Mouse (Mus musculus) heart, embryonic 16.5 days (tissue): ENCODE measurements around the gene Dcaf5. TPM values are rescaled to one million over a fixed set of nuclear protein-coding genes. Genes with fewer than 3 reads are reported as not detected.

Experiments used
- ATAC-seq: fragments of 200-750 bp; cut with Nextera tagmentation; replicated peaks from 2 replicates; pipeline ENCODE4 v1.8.0; 2017; ENCODE audit warnings: moderate number of reproducible peaks; ENCODE audit not compliant: insufficient read depth, low FRiP score; ENCODE audit errors: extremely low read depth
- H3K27ac ChIP-seq: fragments of 300-500 bp; sonication (generic); 2 replicates; pipeline ENCODE4 v1.5.1; 2014; ENCODE audit warnings: mild to moderate bottlenecking, low read length, control low read depth, moderate library complexity
- H3K27me3 ChIP-seq: fragments of 300-500 bp; sonication (generic); 2 replicates; pipeline ENCODE4 v1.6.1; 2014; ENCODE audit warnings: low read length, mixed read lengths; ENCODE audit not compliant: control insufficient read depth, insufficient read depth
- H3K36me3 ChIP-seq: fragments of 300-500 bp; sonication (generic); 2 replicates; pipeline ENCODE4 v1.6.1; 2014; ENCODE audit not compliant: control insufficient read depth, insufficient read depth
- H3K4me1 ChIP-seq: fragments of 300-500 bp; sonication (generic); 2 replicates; pipeline ENCODE4 v1.6.1; 2014; ENCODE audit warnings: low read length, mixed read lengths; ENCODE audit not compliant: control insufficient read depth, insufficient read depth
- H3K4me2 ChIP-seq: fragments of 300-500 bp; sonication (generic); 2 replicates; pipeline ENCODE4 v1.6.1; 2014; ENCODE audit warnings: low read depth, mild to moderate bottlenecking, control low read depth, low read length
- H3K4me3 ChIP-seq: fragments of 300-500 bp; sonication (generic); 2 replicates; pipeline ENCODE4 v1.5.1; 2014; ENCODE audit warnings: mild to moderate bottlenecking, control low read depth, low read length
- H3K9ac ChIP-seq: fragments of 300-500 bp; sonication (generic); 2 replicates; pipeline ENCODE4 v1.6.1; 2014; ENCODE audit warnings: low read length, control low read depth
- H3K9me3 ChIP-seq: fragments of 300-500 bp; sonication (generic); replicated peaks from 2 replicates; pipeline ENCODE4 v1.6.1; 2016; ENCODE audit warnings: low read length; ENCODE audit not compliant: control insufficient read depth
- WGBS: fragments of 180-500 bp; shearing (Covaris S2); extraction: QIAGEN DNeasy Blood & Tissue Kit; methylation state at CpG from one replicate; pipeline ENCODE4 v1.1.7; 2014; 5-methylcytosine and 5-hydroxymethylcytosine counted together
- polyA plus RNA-seq: library from polyadenylated mRNA; unstranded; fragments of >200 nt; fragmentation: Nextera tagmentation; extraction: Ambion mirVana; gene quantifications from 2 replicates; pipeline ENCODE4 v1.2.1, GENCODE M21; 2015

The Dcaf5 gene
- polyA plus RNA-seq, 1 experiment from 2014 or later, result 9.6 TPM

DNA sequence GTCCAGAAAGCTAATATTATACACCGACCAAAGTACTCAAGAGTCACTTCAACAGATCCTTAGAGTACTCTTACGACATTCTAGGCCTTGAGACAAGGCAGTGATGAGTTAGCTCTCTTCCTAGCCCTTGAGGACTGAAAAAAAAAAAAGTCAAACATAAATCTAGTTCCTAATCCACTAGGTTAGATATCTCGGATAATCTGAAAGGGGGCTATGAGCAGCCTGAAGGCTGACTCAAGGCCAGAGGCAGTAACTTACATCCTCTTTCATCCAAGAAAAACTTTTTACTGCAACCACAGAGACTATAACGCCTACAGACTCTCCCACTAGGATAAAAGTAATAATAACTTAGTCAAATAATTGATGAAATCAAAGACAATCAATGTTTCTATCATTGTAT lies 60.7 kb downstream of the Dcaf5 start:
- Histone ChIP-seq H3K27me3 (no peaks in the 10 kb centered on the region), H3K36me3 (peaks cover 21% of the 10 kb centered on the region), H3K9me3 (no peaks in the 10 kb centered on the region), H3K4me2 (no peak overlapping the region), H3K4me3 (no peak overlapping the region), H3K4me1 (peaks cover 12% of the 10 kb centered on the region), H3K9ac (no peak overlapping the region), H3K27ac (no peak overlapping the region)
- no peak for ATAC-seq
- 88% methylated on average over 4 of the region's 4 CpGs for WGBS

- H3K4me2 ChIP-seq, result no peak overlapping the region
Measured at GRCm38 (mm10) chr12:80374736-80375135, 61.7 kb downstream of the Dcaf5 start.

DNA sequence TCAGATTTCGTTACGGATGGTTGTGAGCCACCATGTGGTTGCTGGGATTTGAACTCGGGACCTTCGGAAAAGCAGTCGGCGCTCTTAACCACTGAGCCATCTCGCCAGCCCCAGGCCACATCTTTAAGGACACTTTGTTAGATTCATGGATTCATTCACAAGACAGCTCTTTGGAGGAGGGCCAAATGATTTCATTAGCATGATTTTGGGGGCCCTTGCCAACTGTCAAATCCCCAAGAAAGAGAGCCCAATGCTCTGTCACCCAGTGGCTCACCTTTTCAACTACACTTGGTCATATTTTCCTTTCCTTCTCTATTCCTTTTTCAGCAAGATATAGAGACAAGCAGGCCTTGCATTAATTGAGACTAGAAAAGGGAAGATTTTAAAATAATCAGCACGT lies 63.5 kb downstream of the Dcaf5 start:
- 94% methylated on average over 6 of the region's 8 CpGs for WGBS
- Histone ChIP-seq H3K27me3 (no peaks in the 10 kb centered on the region), H3K4me1 (peaks cover under 1% of the 10 kb centered on the region; the same call in 1 of the 2 replicates), H3K4me3 (no peak overlapping the region), H3K27ac (no peak overlapping the region), H3K36me3 (peaks cover 17% of the 10 kb centered on the region), H3K9ac (no peak overlapping the region), H3K9me3 (no peaks in the 10 kb centered on the region), H3K4me2 (no peak overlapping the region)
- no peak for ATAC-seq

More at GRCm38 (mm10) chr12:80374736-80375135, 61.7 kb downstream of the Dcaf5 start:
- Histone ChIP-seq H3K9ac (no peak overlapping the region), H3K27ac (no peak overlapping the region), H3K4me1 (peaks cover 4% of the 10 kb centered on the region), H3K4me3 (no peak overlapping the region), H3K27me3 (no peaks in the 10 kb centered on the region), H3K9me3 (no peaks in the 10 kb centered on the region), H3K36me3 (peaks cover 21% of the 10 kb centered on the region)
- ATAC-seq, result no peak
- 65% methylated on average over 2 of the region's 2 CpGs for WGBS

GRCm38 (mm10) chr12:80367227-80367626 lies 69.2 kb downstream of the Dcaf5 start:
- no peak for ATAC-seq
- no peaks in the 10 kb centered on the region for H3K27me3 ChIP-seq
- peaks cover 14% of the 10 kb centered on the region for H3K36me3 ChIP-seq
- WGBS, result 58% methylated on average over 4 of the region's 4 CpGs
- H3K9me3 ChIP-seq, result no peaks in the 10 kb centered on the region
- peak overlapping the region; percentile 82 for H3K27ac ChIP-seq
- H3K4me1 ChIP-seq, result peaks cover 30% of the 10 kb centered on the region
- H3K4me2 ChIP-seq, result no peak overlapping the region
- no peak overlapping the region for H3K9ac ChIP-seq
- H3K4me3 ChIP-seq, result no peak overlapping the region

- Histone ChIP-seq H3K4me3 (no peak overlapping the region), H3K9ac (no peak overlapping the region; the same call in 1 of the 2 replicates), H3K36me3 (peaks cover 17% of the 10 kb centered on the region), H3K9me3 (no peaks in the 10 kb centered on the region), H3K27me3 (no peaks in the 10 kb centered on the region), H3K4me1 (peaks cover 30% of the 10 kb centered on the region), H3K4me2 (peak overlapping the region; percentile 24), H3K27ac (peak overlapping the region; percentile 82)
- ATAC-seq, result peak; percentile 84
- WGBS, result 6% methylated on average over 3 of the region's 3 CpGs
Measured at GRCm38 (mm10) chr12:80366004-80366480, 70.4 kb downstream of the Dcaf5 start.

DNA sequence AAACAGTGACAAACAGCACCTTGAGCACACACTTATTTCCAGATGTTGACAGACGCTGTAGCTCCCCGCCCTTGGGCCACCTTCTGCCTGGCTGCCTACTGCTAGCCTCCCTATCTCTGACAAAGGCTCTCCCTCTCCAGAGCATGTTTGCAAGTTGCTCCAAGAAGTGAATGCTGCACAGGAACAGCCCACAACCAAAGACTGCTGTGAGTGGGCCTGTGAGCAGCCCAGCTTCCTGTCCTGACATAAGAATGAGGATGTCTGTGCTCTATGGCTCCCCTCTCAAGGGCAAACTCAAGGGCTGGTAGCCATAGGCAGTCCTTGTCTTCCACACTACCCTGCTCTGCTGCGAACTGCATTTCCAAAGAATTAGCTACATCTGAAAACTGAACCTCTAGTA lies 71.1 kb downstream of the Dcaf5 start:
- Histone ChIP-seq H3K4me2 (no peak overlapping the region), H3K4me1 (peaks cover 36% of the 10 kb centered on the region), H3K4me3 (no peak overlapping the region), H3K27ac (peak overlapping the region; percentile 82), H3K9me3 (no peaks in the 10 kb centered on the region), H3K36me3 (peaks cover 17% of the 10 kb centered on the region), H3K9ac (peak overlapping the region; percentile 48; the same call in 1 of the 2 replicates), H3K27me3 (no peaks in the 10 kb centered on the region)
- 51% methylated on average over 3 of the region's 3 CpGs for WGBS
- no peak for ATAC-seq

- no peak for ATAC-seq
- H3K27ac ChIP-seq, result no peak overlapping the region
- H3K27me3 ChIP-seq, result no peaks in the 10 kb centered on the region
- no peak overlapping the region for H3K4me3 ChIP-seq
- no peak overlapping the region for H3K4me2 ChIP-seq
- peaks cover 25% of the 10 kb centered on the region for H3K4me1 ChIP-seq
- peaks cover 17% of the 10 kb centered on the region for H3K36me3 ChIP-seq
- WGBS, result 69% methylated on average over 1 of the region's 1 CpGs
- H3K9ac ChIP-seq, result no peak overlapping the region
- no peaks in the 10 kb centered on the region for H3K9me3 ChIP-seq
Measured at GRCm38 (mm10) chr12:80361655-80362054, 74.7 kb downstream of the Dcaf5 start.

GRCm38 (mm10) chr12:80360321-80360720 lies 76.1 kb downstream of the Dcaf5 start:
- Histone ChIP-seq H3K27ac (peak overlapping the region; percentile 47), H3K27me3 (no peaks in the 10 kb centered on the region), H3K4me3 (no peak overlapping the region), H3K4me1 (peaks cover 13% of the 10 kb centered on the region), H3K9ac (no peak overlapping the region), H3K4me2 (no peak overlapping the region), H3K36me3 (peaks cover 21% of the 10 kb centered on the region), H3K9me3 (no peaks in the 10 kb centered on the region)
- ATAC-seq, result peak; percentile 56
- 18% methylated on average over 5 of the region's 5 CpGs for WGBS

GRCm38 (mm10) chr12:80344777-80345231 lies 91.6 kb downstream of the Dcaf5 start:
- Histone ChIP-seq H3K27ac (peak overlapping the region; percentile 65), H3K9ac (no peak overlapping the region), H3K4me3 (no peak overlapping the region), H3K27me3 (no peaks in the 10 kb centered on the region), H3K4me2 (no peak overlapping the region), H3K4me1 (peaks cover 31% of the 10 kb centered on the region), H3K9me3 (no peaks in the 10 kb centered on the region), H3K36me3 (peaks cover 15% of the 10 kb centered on the region)
- WGBS, result 22% methylated on average over 6 of the region's 6 CpGs
- ATAC-seq, result peak; percentile 67
